Mouse (Mus musculus): Measurements from ENCODE around the gene Gm20521.
A peak's percentile ranks its signal among the peaks of the same experiment; 100 is the strongest.

DNA sequence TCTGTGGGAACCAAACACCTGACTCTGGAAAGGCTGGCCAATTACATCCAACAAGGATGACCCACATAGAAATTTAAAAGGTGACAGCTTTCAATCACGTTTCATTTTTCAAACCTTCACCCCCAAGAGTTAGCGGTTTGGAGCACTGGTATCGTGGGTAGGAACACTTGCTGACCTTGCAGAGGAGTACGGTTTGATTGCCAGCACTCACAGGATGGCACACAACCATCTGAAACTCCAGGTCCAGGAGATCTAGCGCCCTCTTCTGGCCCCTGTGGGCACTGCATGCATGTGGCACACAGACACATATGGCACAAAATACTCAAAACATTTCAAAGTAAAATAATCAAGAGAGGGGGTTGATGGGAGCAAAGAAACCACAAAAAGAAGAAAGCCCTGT, 16.3 kb upstream of the Gm20521 start:
- TF ChIP-seq CTCF (IDR thresholded peaks at IDR 0.05; ENCODE audit: low read depth) (peak; percentile 71), EP300 (IDR thresholded peaks at IDR 0.05; ENCODE audit: low read depth) (no peak)

Measured in liver, postnatal 0 days (tissue).